Mouse (Mus musculus) liver, adult 2 months (tissue): Measurements from ENCODE around the gene Rabl6.

Source experiments
- CTCF ChIP-seq: fragments of 200-500 bp; IDR thresholded peaks from 2 replicates; pipeline ENCODE4 v1.5.1; 2011; ENCODE audit warnings: low read depth, low read length, control low read depth
- POLR2A ChIP-seq: fragments of 200-500 bp; IDR thresholded peaks from 2 replicates; pipeline ENCODE4 v1.6.1; 2011; ENCODE audit warnings: low read length, control low read depth; ENCODE audit not compliant: insufficient read depth; ENCODE audit errors: extremely low read depth

DNA sequence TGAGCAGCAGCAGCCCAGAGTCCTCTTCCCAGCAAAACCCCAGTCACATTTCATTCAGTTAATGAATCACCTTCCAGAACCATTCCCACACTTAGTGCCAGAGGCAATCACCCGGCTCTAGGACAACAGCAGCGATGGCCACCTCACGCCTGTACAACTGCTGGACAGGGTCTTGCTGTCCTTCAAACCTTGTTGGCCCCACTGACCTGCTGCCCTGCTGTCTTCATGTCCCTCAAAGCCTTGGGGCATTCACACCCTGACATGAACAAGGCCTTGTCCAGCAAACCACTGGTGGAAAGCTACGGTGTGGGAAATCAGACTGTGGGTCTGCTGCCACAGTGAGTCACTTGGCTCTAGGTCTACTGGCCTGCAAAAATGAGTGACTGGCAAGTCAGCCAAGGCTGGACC is 67.8 kb downstream of the Rabl6 start:
- TF ChIP-seq CTCF: no peak
- TF ChIP-seq POLR2A: no peak
